Mouse (Mus musculus) embryonic facial prominence, embryonic 13.5 days (tissue): ENCODE measurements around the gene Krt87. TPM values are rescaled to one million over a fixed set of nuclear protein-coding genes. Genes with fewer than 3 reads are reported as not detected.

Experiments used
- ATAC-seq: fragments of 200-750 bp; cut with Nextera tagmentation; 2 replicates; pipeline ENCODE4 v1.8.0; 2017; ENCODE audit warnings: low read depth; ENCODE audit not compliant: insufficient number of reproducible peaks, insufficient read depth, low FRiP score, low TSS enrichment
- H3K27ac ChIP-seq: fragments of 300-500 bp; sonication (generic); 2 replicates; pipeline ENCODE4 v1.5.1; 2015; ENCODE audit warnings: moderate library complexity, mild to moderate bottlenecking, inconsistent platforms
- H3K27me3 ChIP-seq: fragments of 300-500 bp; sonication (generic); 2 replicates; pipeline ENCODE4 v1.6.1; 2015; ENCODE audit warnings: mild to moderate bottlenecking, inconsistent platforms
- H3K36me3 ChIP-seq: fragments of 300-500 bp; sonication (generic); 2 replicates; pipeline ENCODE4 v1.6.1; 2015; ENCODE audit warnings: mild to moderate bottlenecking, inconsistent platforms
- H3K4me1 ChIP-seq: fragments of 300-500 bp; sonication (generic); 2 replicates; pipeline ENCODE4 v1.6.1; 2015; ENCODE audit warnings: inconsistent platforms
- H3K4me2 ChIP-seq: fragments of 300-500 bp; sonication (generic); 2 replicates; pipeline ENCODE4 v1.6.1; 2015; ENCODE audit warnings: moderate library complexity, mild to moderate bottlenecking, inconsistent platforms
- H3K4me3 ChIP-seq: fragments of 300-500 bp; sonication (generic); 2 replicates; pipeline ENCODE4 v1.5.1; 2015; ENCODE audit warnings: mild to moderate bottlenecking, inconsistent platforms
- H3K9ac ChIP-seq: fragments of 300-500 bp; sonication (generic); 2 replicates; pipeline ENCODE4 v1.6.1; 2015; ENCODE audit warnings: mild to moderate bottlenecking, inconsistent platforms
- H3K9me3 ChIP-seq: fragments of 300-500 bp; sonication (generic); 2 replicates; pipeline ENCODE4 v1.6.1; 2016; ENCODE audit warnings: inconsistent platforms
- WGBS: fragments of 180-500 bp; shearing (Covaris S2); methylation state at CpG from one replicate; pipeline ENCODE4 v1.1.7; 2015; ENCODE audit warnings: mixed read lengths; 5-methylcytosine and 5-hydroxymethylcytosine counted together
- polyA plus RNA-seq: library from polyadenylated mRNA; unstranded; fragments of >200 nt; fragmentation: Nextera tagmentation; extraction: Ambion mirVana; gene quantifications from 2 replicates; pipeline ENCODE4 v1.2.1, GENCODE M21; 2015

Gene Krt87
- polyA plus RNA-seq, 1 experiment from 2014 or later = 0.55 TPM

DNA sequence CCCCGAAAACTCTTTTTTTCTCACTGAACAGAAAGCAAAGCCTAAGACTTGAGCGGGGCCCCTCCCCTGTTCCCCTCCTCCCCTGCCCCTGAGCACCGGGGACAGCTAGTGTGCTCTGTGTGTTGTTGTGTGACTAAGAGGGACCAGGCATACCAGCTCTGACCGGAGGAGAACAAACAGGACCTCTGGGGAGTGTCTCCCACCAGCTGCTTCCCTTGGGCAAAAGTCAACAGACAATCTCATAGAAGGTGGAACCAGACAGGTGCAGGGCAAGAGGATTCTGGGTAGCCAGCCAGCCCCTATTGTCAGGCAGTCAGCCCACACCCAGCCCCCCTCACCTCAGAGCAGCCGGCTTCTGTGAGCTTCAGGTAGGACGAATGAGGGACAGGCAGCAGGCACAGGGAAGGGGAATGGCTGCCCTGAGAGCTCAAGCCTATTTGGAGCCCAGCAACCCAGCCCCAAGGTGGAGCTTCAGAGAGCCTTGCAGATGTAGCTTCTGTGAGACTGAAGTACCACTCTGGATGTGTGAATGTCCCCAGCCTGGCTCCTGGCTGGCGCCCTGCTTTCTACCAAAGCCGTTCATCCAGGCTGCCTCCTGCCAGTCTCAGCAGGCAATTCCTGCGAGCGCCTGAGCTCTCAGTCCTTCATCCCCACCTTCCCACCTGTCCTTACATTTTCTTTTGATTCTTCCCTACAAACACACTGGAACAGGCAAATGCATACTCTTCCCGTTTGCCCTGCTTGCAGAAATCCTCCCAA, 23.6 kb downstream of the Krt87 start:
- H3K36me3 ChIP-seq = no peaks in the 10 kb centered on the region
- H3K4me2 ChIP-seq = no peak overlapping the region
- no peak overlapping the region for H3K27ac ChIP-seq
- peaks cover 45% of the 10 kb centered on the region for H3K27me3 ChIP-seq
- H3K9ac ChIP-seq = no peak overlapping the region
- H3K4me3 ChIP-seq = no peak overlapping the region
- 33% methylated on average over 11 of the region's 11 CpGs for WGBS
- H3K4me1 ChIP-seq = peaks cover 25% of the 10 kb centered on the region
- no peaks in the 10 kb centered on the region for H3K9me3 ChIP-seq
- ATAC-seq = no peak

DNA sequence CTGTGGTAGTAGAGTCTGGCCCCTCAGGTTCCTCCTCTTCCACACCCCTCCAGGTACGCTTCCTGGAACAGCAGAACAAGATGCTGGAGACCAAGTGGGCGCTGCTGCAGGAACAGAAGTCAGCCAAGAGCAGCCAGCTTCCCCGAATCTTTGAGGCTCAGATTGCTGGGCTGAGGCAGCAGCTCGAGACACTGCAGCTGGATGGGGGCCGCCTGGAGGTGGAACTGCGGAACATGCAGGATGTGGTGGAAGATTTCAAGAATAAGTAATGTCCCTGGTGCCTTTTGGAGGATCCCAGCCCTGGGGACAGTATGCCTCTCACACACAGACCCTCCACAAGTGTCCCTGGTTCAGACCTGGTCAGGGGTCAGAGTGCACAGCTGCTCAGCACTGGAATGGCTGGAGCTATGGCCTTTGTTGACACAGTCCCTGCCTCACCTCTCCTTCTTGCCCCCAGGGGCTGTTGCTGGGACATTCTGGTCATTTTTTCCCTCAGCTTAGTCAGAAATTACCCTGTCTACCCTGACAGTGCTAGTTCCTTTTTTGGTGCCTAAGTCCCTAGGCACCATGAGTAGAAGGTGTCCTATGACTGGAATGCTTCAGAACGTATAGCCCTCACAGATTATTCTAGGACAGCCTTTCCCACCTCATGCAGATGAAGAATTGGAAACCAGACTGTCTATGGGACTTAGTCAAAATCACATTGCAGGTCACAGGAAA, 24.5 kb downstream of the Krt87 start:
- H3K4me2 ChIP-seq = no peak overlapping the region
- peaks cover 25% of the 10 kb centered on the region for H3K4me1 ChIP-seq
- H3K27ac ChIP-seq = no peak overlapping the region

DNA sequence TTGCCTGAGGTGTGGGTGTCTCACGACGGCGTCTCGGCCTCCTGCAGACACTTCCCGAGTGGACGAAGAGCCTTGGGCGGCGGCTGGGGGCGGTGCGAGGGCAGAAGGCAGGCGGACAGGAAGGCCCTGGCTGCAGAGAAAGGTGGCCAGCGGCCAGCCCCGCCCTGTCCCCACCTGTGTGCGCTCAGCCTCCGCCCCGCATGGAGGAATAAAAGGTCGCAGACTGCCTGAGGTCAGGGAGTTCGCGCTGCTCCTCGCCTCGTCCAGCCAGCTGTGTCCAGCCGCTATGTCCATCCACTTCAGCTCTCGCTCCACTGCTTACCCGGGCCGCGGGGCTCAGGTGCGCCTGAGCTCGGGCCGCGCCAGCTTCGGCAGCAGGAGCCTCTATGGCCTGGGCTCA, 26.4 kb downstream of the Krt87 start:
- Histone ChIP-seq H3K9ac (no peak overlapping the region), H3K36me3 (no peaks in the 10 kb centered on the region), H3K27ac (no peak overlapping the region), H3K9me3 (no peaks in the 10 kb centered on the region), H3K4me1 (peaks cover 25% of the 10 kb centered on the region), H3K4me2 (peak overlapping the region; percentile 37), H3K27me3 (peaks cover 45% of the 10 kb centered on the region), H3K4me3 (peak overlapping the region; percentile 8)
- ATAC-seq = no peak
- 16% methylated on average over 31 of the region's 31 CpGs for WGBS

More for the DNA sequence above, 24.5 kb downstream of the Krt87 start:
- H3K36me3 ChIP-seq = no peaks in the 10 kb centered on the region
- peaks cover 45% of the 10 kb centered on the region for H3K27me3 ChIP-seq
- ATAC-seq = no peak
- H3K4me3 ChIP-seq = no peak overlapping the region
- 24% methylated on average over 7 of the region's 7 CpGs for WGBS
- no peaks in the 10 kb centered on the region for H3K9me3 ChIP-seq
- H3K9ac ChIP-seq = no peak overlapping the region

DNA sequence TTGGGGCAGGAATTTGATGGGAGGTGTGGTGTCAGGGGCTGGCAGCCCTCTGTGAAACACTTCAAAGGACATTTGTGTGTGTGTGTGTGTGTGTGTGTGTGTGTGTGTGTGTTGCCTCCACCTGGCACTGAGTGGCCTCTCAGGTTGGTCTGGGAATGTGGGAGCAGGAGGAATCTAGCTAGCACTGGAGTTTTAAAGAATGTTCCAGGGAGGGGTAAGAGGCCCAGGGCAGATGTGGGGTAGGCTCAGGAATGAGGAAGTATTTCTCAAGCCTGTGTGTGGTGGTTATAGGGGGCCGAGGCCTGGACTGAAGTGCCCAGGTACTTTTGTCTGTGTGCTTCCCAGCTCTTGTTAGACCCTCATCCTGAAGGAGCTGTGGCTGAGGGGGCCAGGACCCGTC, 27.8 kb downstream of the Krt87 start, which contains the start of gene Krt7:
Gene Krt7, plus strand, starts transcription at position 269 of the 400 bp plus-strand sequence.
- Histone ChIP-seq H3K9me3 (no peaks in the 10 kb centered on the region), H3K27me3 (peaks cover 45% of the 10 kb centered on the region), H3K4me3 (peak within 1 kb of the TSS; percentile 8; the same call in 1 of the 2 replicates), H3K36me3 (no peaks in the 10 kb centered on the region), H3K4me2 (peak within 1 kb of the TSS; percentile 37), H3K4me1 (peaks cover 25% of the 10 kb centered on the region), H3K27ac (peak within 1 kb of the TSS; percentile 52), H3K9ac (no peak within 1 kb of the TSS)
- 47% methylated on average over 2 of the region's 2 CpGs for WGBS
- ATAC-seq = no peak

DNA sequence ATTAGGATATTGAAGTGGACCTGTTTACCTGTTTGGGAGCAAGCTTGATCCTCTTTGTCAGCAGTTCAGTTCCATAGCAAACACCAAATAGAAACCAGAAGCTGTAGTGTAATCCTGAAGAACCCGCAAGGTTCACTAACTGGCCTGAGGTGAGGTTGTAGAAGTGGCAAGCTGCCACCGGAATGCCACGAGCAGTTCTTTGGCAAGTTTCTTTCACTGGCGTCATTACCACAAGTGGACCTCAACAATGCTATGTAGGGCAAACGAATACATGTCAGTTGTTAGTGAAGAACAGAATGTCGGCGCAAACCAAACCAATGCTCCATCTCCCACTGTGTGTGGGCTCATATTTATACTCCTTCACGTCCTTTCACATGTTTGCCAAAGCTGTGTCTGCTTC, 40.3 kb downstream of the Krt87 start:
- Histone ChIP-seq H3K9ac (no peak overlapping the region), H3K4me2 (no peak overlapping the region), H3K27ac (no peak overlapping the region), H3K4me3 (no peak overlapping the region), H3K36me3 (no peaks in the 10 kb centered on the region), H3K9me3 (no peaks in the 10 kb centered on the region), H3K4me1 (peaks cover 4% of the 10 kb centered on the region; the same call in 1 of the 2 replicates), H3K27me3 (no peaks in the 10 kb centered on the region; the same call in 1 of the 2 replicates)
- 83% methylated on average over 8 of the region's 8 CpGs for WGBS
- ATAC-seq = no peak

DNA sequence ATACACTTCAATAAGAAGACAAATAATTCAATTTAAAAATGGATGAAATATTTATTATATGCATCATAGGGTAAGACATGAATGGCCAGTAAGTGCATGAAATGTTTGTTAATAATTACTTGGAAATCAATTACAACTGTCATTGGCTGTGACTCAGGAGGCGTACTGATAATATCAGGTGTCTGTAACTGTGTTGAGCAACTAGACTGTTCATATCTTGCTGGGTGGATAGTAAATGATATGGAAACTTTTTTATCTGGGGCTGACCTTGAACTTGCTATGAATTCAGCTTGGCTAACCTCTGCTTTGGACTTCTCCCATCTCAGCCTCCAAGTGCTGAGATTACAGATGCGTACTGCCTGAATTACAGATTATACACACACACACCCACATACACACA, 40.9 kb downstream of the Krt87 start:
- Histone ChIP-seq H3K27me3 (no peaks in the 10 kb centered on the region; the same call in 1 of the 2 replicates), H3K36me3 (no peaks in the 10 kb centered on the region), H3K4me2 (no peak overlapping the region), H3K9ac (no peak overlapping the region), H3K4me3 (no peak overlapping the region), H3K27ac (no peak overlapping the region), H3K4me1 (no peaks in the 10 kb centered on the region; the same call in 1 of the 2 replicates), H3K9me3 (no peaks in the 10 kb centered on the region)
- ATAC-seq = no peak
- WGBS = 82% methylated on average over 2 of the region's 2 CpGs

DNA sequence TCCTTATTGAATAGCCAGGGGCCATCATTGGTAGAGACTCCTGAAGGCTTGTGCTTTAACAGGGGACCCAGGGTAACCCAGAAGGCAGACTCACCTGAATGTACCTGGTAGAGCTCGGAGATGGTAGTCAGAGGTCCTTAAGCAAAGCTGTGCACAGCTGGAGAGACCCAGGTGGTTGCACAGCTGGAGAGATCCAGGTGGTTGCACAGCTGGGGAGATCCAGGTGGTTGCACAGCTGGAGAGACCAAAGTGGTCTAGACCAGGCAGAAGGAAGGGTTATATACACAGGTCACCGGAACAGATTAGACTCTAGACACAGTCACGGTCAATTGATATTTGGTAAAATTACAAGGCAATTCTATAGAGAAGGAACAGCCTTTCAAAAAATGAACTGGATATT, 41.7 kb downstream of the Krt87 start:
- Histone ChIP-seq H3K27me3 (no peaks in the 10 kb centered on the region; the same call in 1 of the 2 replicates), H3K9ac (no peak overlapping the region), H3K4me2 (no peak overlapping the region), H3K36me3 (no peaks in the 10 kb centered on the region), H3K27ac (0 out of 2 replicates have a peak overlapping the region, but pooled peaks have one; percentile 4), H3K4me3 (no peak overlapping the region), H3K9me3 (no peaks in the 10 kb centered on the region), H3K4me1 (no peaks in the 10 kb centered on the region)
- no peak for ATAC-seq
- WGBS = 67% methylated on average over 3 of the region's 3 CpGs

DNA sequence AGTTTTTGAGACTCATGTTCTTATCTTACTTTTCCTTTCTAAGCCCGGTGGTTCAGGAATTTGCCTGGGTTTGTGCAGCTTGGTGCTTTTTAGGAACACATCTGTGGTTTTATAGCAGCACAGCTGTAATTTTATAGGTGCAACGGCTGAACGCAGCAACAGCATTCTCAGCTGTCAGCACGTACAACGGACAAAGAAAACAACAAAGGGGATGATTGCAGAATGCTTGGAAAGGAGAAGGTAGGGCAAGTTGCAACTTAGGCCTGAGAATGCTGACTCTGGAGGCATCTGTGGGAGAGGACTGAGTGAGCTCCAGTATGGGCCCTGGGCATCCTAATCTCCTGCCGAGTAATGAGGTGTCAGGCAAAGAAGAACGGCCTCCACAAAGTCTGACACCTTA, 42.1 kb downstream of the Krt87 start:
- H3K4me1 ChIP-seq = no peaks in the 10 kb centered on the region
- no peaks in the 10 kb centered on the region; the same call in 1 of the 2 replicates for H3K27me3 ChIP-seq
- H3K27ac ChIP-seq = 0 out of 2 replicates have a peak overlapping the region, but pooled peaks have one; percentile 4
- no peaks in the 10 kb centered on the region for H3K36me3 ChIP-seq
- WGBS = 40% methylated on average over 7 of the region's 7 CpGs
- H3K9ac ChIP-seq = no peak overlapping the region
- no peak for ATAC-seq
- no peak overlapping the region for H3K4me2 ChIP-seq
- no peak overlapping the region for H3K4me3 ChIP-seq
- H3K9me3 ChIP-seq = no peaks in the 10 kb centered on the region

DNA sequence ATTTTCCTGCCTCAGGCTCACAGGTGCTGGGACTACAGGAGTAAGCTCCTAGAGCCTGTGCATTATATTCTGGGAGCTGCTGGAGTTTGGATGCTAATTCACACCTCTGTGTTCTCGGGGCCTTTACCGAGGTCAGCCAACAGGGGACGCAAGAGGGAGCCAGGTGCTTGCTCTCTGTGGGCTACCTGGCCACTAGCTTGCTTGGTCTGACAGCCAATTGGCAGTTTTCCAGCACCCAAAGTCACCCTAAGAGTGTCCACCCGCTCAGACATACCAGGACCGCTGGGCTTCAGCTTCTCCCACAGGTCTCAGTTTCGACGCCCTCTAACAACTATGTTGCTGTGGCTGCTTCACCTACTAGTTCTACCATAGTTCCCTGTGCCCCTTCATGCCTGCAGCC, 43.7 kb downstream of the Krt87 start:
- ATAC-seq = no peak

DNA sequence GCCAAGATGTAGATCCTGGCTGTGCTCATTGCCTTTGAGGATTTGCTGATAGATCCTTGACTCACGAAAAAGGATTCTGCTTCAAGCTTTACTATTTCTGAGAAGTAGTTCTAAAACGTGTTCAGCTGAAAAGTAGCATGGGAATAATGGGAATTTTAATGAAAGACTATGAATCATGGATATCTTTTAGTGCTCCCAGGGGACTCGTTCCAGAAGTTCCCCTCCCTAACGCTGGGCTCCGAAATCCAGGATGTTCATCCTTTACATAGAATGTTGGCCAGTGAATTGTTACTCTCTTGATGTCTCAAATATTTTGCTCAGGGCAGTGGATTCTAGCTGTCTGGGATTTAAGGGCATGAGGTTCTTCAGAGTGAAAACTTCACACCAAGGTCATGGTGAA, 46.4 kb downstream of the Krt87 start:
- H3K27ac ChIP-seq = no peak overlapping the region
- H3K4me1 ChIP-seq = 0 out of 2 replicates have a peak, but pooled peaks cover 4% of the 10 kb centered on the region
- no peak for ATAC-seq
- no peaks in the 10 kb centered on the region for H3K9me3 ChIP-seq
- H3K36me3 ChIP-seq = no peaks in the 10 kb centered on the region
- H3K4me3 ChIP-seq = no peak overlapping the region
- H3K27me3 ChIP-seq = no peaks in the 10 kb centered on the region; the same call in 1 of the 2 replicates
- WGBS = 82% methylated on average over 5 of the region's 5 CpGs
- no peak overlapping the region for H3K4me2 ChIP-seq
- H3K9ac ChIP-seq = no peak overlapping the region

More for the DNA sequence above, 43.7 kb downstream of the Krt87 start:
- no peaks in the 10 kb centered on the region; the same call in 1 of the 2 replicates for H3K27me3 ChIP-seq
- H3K9ac ChIP-seq = no peak overlapping the region
- no peaks in the 10 kb centered on the region for H3K4me1 ChIP-seq
- H3K9me3 ChIP-seq = no peaks in the 10 kb centered on the region
- no peak overlapping the region for H3K27ac ChIP-seq
- no peak overlapping the region for H3K4me3 ChIP-seq
- H3K4me2 ChIP-seq = no peak overlapping the region
- H3K36me3 ChIP-seq = no peaks in the 10 kb centered on the region
- 58% methylated on average over 7 of the region's 7 CpGs for WGBS

DNA sequence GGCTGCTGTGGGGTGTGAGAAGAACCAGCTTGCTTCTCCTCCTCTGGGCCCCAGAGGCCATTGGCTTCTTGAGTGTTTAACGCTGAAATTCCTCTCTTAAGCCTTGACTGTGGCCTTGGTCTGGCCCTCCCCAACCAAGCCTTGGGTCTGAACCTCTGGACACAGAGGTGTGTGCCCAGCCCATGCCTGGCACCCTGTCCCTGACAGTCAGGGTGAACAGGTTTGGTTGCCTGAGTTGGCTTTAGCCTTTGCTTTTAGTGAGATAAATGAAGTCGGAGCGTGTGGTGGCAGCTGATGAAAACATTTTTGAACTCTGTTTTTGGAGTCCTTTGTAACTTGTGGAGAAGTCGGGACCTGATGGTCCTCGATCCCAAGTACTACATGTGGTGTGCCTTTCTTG, 48.4 kb downstream of the Krt87 start:
- Histone ChIP-seq H3K9ac (no peak overlapping the region), H3K27ac (no peak overlapping the region), H3K4me2 (no peak overlapping the region), H3K27me3 (no peaks in the 10 kb centered on the region; the same call in 1 of the 2 replicates), H3K4me1 (0 out of 2 replicates have a peak, but pooled peaks cover 4% of the 10 kb centered on the region), H3K4me3 (no peak overlapping the region), H3K9me3 (no peaks in the 10 kb centered on the region), H3K36me3 (no peaks in the 10 kb centered on the region)
- 92% methylated on average over 5 of the region's 5 CpGs for WGBS
- ATAC-seq = no peak
